Mouse (Mus musculus): ENCODE measurements around the gene Txndc9.

- TF ChIP-seq CTCF (IDR thresholded peaks at IDR 0.05; ENCODE audit: borderline replicate concordance, insufficient read depth, low read length): no peak
- TF ChIP-seq POLR2A (IDR thresholded peaks at IDR 0.05; ENCODE audit: low read depth, low read length): no peak
These were observed 20.4 kb downstream of the Txndc9 start for GRCm38 (mm10) chr1:37977303-37977702.

All from embryonic fibroblast, embryonic 13.5 days (primary cell).